Mouse (Mus musculus) left cerebral cortex, adult 8-10 months (tissue): ENCODE data around the gene Tmtc1. TPM values are rescaled to one million over a fixed set of nuclear protein-coding genes. Genes with fewer than 3 reads are reported as not detected.

Experiments
- DNase-seq, 2 experiments: peaks; one replicate each; pipeline ENCODE4 v3.0.0; 2022; ENCODE audit warnings: low spot score in 2 of 2
- total RNA-seq, 4 experiments: library from RNA; stranded (reverse); gene quantifications; 2 replicates each; pipeline ENCODE4 v1.2.4; 2022

The Tmtc1 gene
- total RNA-seq, 4 experiments from 2014 or later, result 58.3 to 69.4 (median 60.4) TPM

DNA sequence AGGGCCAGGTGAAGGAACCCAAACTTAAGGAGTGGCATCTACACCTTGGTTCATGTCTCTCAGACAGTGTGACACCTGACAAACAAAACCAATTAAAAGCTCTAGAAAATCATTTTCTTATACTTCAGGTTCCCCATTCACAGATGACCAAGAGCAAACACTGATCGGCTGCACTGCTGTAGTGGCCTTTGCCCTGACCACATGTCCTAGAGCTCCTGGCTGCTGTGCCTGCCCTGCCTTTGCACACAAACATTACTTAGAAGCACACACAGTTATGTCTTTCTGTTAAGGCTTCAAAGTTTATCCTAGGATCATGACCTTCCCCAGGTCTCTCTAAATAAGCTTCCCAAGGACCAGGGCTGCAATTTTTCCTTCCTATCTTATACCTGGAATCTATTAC lies 199.4 kb downstream of the Tmtc1 start:
- no peak for DNase-seq

DNA sequence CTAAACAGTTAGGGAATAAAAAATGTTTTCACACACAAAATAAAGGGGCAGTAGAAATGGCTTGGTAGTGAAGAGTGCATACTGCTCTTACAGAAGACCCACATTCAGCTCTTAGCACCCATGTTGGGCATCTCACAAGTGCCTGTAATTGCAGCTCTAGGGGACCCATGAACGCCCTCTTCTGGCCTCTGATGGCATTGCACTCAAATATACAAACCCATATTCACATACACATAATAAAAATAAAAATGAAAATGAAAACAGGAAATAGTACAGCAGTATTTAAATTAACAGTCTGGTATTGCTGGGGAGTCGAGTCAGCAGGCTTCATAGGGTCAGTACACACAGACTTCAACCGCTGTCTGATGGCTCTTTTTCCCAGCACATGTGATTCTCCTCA lies 201.9 kb downstream of the Tmtc1 start:
- no peak for DNase-seq

DNA sequence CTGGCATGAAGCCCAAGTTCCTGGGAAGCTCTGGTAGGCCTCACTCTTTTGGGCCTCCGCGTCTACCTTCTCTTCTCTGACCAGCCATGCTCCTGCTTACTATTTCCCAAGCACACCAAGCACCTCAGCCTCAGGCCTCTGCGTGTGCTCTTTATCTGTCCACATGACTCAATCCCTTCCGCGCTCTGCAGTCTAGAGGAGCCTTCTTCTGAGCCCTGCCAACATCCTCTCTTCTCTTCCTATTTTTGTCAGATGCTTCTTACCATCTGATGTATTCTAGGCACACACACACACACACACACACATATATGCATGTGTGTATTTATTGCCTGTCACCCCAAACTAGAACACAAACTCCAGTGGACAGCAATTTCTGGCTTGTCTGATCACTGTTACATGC lies 202.5 kb downstream of the Tmtc1 start:
- DNase-seq, result no peak

DNA sequence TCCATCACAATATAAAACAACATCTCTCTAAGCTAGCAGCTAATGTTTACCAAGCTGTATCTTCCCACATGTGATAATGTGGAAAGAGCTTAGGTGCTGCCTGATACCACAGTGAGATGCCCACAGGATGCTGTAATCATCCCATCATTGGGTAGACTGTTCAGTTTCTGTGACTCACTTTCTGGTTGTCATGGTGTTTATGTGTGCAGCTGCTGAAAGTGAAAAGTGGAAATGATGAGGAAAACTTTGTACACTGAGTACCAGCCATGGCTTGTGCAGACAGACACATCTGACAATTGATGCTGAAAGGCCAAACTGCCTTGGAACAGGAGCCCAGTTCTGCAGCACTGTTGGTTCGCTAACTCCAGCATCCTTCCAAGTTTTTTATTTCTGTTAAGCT lies 204.9 kb downstream of the Tmtc1 start:
- no peak for DNase-seq

DNA sequence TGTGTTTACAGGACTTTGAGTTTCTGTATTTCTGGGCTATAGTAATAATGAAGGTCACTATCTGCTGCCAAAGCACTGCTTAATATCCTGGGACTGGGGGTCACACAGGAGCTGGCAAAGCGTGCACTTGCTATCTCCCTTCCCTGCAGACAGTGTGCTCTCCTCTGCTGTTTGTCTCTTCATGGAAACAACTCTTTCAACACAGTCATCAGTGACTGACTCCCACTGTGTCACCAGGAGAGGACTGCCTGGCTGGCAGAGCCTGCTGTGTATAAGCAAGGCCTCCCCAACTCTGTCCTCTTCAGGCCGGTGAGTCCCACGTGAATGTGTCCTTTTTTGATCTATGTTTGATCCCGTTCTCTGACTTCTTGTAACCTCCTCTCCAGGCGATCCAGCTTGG lies 206.7 kb downstream of the Tmtc1 start:
- no peak for DNase-seq

DNA sequence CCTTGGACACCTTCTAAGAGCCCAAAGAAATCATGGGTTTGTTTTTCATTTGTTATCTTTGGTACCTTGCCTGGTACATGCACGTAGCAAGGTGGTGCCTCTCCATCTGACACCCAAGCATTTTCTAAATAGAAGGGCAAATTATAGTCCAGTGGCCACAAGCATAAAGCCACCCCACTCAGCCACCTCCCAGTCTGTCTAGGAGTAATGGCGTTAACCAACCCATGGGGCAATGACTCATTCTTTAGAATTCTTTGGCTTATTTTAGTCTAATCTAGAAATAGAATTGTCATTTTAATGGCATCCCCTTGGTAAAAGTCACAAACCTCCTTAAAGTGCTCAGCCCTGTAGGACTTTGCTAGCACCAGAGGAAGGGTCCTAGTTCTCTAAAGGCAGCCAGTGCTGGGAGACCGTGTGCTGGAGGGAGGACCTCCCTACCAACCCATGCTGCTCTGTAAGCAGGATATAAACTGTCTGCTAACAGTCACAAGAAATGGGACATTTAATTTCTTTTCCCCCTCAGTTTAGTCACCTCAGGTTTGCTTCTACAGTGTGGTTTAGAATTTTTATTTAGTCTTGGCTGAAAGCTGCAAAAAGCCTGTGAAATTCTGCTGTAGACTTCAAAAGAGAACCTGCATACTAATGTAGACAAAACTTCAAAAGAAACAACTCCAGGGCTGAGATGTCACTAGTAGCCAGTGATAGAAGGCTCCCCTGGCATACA lies 209.9 kb downstream of the Tmtc1 start:
- no peak for DNase-seq

DNA sequence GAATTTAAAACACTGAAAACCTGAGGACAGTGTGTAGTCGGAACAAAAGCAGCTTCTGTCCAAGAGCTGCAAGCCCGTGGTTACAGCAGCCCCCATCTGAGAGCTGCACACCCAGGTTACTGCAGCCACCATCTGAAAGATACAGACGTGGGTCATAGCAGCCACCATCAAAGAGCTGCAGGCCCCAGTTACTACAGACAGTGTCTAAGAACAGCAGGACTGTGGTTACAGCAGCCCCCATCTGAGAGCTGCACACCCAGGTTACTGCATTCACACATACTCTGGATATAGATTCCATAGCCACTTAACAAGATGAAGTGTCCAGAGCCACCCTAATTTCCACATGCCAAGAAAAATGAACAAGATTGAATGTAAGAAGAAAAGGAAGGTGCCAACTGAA lies 216.6 kb downstream of the Tmtc1 start:
- no peak for DNase-seq

DNA sequence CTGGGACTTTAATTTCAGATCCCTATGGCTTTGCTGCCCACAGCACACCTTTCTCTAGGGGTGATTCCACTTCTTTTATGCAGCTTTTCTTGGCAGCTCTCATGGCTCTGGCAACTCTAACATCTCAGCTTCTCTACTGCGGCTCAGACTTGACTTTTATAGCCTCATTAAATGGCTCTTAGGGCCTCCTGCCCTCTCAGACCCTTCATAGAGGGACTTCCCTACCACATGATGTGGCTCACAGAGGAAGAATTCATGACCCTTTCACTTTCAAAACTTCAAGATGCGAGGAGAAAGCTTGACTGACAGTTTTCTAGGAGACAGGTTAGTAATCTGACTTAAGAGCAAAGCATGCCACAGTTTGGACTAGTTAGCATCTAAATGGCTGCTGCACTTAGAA lies 221.5 kb downstream of the Tmtc1 start:
- no peak for DNase-seq

DNA sequence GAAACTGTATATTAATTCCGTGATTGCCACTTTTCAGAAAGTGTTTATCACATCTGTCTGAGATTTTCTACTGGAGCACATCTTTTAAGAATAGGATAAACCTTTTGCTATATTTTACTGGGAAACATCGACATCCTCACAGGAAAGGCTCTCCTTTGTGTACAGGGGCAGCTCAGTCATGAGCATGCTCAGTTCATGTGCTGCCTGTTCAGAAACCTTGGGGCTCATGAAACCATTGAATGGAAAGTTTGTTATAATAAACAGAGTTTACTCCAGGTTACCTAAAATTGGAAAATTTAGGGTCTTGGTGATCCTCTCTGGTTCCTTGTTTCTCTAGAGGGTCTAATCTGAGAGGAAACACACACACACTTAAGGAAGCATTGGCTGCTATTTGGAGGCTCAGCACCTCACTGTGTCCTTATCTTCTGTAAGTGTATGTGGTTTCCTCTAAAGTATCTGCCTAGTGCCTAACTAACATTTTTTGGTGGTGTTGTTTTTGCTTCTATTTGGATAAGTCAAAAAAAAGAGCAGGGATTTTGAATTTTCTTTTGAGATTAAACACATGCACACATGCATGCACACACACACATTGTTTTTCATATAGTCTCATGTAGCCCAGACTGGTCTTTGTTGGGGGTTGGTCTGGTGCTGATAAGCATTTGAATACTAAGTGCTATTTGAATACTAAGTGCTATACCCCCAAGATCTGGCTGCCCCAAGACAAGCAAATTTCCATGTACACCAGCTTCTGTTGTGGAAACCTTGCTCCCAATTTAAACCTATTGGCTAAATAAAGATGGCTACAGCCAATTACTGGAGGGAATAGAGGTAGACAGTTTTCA lies 225.7 kb downstream of the Tmtc1 start:
- no peak for DNase-seq

DNA sequence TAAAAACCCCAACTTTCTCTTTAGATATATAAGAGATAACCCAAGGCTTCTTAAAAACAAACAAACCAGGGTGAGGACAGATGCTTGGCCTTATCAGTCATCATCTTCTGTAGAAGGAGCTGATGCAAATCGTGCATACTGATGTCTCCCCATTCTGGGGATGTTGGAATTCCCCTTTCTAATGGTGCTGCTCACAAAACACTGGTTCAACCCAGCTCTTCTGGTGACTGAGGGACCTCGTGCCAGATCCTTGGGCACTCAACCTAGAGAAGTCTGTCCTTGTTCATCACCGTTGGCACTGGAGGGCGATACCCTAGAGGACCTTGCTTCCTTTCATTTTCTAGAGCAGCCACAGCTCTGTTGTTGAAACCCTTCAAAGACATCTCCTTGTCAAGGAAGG lies 227.4 kb downstream of the Tmtc1 start:
- no peak for DNase-seq

DNA sequence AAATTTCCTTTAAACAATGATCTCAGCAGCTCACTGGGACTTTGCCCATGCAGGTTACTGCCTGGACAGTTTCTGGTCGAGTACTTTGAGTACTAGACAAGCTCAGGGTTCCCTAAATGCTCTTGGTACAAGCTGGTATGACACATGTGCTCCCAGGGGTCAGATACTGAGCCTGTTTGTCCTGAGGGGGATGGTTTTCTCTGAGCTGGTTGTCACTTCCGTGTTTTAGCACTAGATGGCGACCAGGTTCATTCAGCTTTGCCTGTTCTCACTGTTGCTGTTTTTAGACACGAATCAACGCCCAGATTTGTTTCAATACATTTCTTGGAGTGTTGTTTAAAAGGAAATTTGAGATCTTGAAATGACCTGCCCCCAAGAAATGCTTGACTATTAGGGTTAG lies 229.4 kb downstream of the Tmtc1 start:
- DNase-seq, result no peak

DNA sequence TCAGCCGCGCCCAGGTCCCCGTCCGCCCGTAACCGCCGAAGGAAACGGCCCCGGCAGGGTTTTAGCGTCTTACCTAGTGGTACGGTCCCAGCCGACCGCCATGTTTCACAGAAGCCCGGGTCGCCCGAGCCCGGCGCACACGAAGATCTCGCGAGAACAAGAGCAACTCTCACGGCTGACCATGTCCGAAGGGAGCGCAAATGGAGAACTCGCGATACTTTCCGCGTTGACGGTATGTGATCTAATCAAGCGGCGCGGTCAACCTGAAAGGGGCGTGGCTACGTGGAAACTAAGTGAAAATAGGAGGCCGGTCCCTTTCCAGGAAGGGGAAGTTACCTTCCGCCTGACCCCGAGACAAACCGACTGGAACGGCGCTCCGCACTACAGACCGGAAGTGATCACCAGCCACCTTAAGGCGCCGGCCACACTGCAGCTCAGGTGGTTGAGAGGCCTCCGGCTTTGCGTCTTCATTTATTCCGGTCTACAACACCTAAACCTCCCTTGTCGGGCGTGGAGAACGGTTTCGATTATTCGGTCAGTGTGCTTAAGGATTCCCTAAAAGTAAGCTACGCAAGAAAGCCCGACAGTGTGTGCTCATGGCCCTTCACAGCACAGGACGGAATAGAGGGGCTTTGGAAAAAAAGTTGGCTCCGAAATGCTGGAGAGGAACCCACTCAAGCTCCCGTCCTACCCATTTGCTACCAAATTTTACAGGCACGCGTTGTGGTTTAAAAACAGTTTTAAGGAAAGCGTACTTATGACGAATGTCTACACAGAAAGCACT lies 232.1 kb downstream of the Tmtc1 start, which contains the start of gene Ergic2:
TSS of gene Ergic2 (minus strand) at position 478 of the 784 bp plus-strand sequence.
- DNase-seq, result peak; percentile 92 to 98

DNA sequence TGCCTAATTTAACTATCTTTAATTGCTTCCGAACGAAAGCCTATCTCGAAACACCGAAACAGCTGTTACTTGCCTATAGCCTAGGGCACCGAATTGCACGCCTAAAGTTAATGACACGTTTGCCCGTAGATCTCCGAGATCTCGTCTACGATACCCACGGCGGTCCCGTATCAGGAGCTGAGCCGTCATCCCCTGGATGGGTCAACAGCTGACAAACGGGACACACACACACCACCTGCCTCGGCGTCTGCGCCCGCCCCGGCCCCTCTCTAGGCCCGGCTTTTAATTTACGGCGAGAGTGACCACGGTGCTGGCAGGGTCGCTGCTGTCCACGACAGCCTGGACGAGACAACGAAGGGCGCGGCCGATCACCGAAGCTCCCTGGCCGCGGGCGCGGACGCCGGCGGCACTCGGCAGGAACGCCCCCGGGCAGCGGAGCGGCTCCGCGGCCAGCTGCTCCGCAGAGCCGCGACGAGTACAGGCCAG lies 232.8 kb downstream of the Tmtc1 start:
- DNase-seq, result no peak

DNA sequence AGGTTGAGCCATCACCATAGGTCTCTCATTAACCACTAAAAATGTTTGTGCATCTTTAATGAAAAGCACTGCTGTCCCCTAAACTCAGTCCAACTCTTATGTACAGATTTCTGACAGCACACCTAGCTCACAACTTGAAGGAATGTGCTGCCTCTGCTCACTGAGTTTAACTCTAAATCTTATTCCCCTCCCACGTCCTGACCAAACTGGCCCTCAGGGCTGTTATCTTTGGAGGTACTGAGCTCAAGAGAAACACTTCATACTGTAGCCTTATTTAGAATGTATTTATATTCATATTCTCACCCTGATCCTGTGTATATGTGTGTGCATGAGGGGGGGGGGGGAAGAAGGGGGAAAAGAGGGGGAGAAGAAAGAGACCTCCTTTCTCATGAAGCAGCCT lies 236.7 kb downstream of the Tmtc1 start:
- no peak for DNase-seq

DNA sequence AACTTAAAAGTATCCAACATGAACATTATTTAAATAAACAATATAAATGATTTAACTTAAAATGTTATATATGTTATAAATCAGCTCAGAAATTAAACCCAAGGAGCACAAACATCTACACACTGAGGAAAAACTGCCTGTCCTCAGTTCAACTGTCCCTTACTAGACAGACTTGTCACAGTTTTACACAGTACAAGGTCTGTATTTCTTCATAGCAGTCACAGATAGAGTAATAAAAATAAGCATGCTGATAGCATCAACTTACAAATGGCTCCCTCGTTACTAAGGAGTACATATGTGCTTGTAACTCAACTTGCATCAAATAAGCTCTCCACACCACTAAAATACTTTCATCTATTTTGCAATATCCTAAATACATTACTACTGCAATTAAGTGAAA lies 239.1 kb downstream of the Tmtc1 start:
- no peak for DNase-seq

DNA sequence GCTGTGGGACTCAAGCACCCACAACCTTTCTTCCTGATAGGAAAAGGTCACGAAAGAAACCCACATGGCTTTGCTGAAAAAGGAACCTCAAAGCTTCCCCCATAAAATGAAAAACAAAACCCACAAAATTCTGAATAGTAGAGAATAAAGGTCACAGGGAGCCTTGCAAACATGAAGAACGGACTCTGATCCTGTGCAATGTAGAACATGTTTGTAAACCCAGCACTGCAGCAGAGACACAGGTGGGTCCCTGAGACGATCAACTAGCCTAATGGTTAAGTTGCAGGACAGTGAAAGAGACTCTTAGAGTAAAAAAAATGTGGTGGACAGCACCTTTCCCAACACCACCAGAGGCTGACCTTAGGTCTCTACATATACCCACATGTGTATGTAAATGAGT lies 244.5 kb downstream of the Tmtc1 start:
- DNase-seq, result no peak

DNA sequence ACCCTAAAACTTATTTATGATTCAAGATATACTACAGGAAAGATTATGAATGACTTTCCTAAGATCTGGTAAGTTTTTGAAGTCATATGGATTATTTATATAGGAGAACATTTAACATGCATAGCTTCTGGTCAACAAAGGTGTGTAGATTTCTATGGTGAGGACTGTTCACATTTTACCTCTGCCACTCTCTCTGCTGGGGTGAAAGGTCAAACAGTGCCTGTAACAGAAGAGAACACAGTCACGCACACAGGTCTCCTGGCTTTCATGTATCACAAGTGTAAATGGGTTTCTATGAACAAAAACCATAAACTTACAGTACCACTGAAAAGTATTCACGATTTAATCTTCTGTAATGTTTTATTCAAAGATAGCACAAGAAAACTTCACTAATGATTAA lies 245.0 kb downstream of the Tmtc1 start:
- DNase-seq, result no peak

DNA sequence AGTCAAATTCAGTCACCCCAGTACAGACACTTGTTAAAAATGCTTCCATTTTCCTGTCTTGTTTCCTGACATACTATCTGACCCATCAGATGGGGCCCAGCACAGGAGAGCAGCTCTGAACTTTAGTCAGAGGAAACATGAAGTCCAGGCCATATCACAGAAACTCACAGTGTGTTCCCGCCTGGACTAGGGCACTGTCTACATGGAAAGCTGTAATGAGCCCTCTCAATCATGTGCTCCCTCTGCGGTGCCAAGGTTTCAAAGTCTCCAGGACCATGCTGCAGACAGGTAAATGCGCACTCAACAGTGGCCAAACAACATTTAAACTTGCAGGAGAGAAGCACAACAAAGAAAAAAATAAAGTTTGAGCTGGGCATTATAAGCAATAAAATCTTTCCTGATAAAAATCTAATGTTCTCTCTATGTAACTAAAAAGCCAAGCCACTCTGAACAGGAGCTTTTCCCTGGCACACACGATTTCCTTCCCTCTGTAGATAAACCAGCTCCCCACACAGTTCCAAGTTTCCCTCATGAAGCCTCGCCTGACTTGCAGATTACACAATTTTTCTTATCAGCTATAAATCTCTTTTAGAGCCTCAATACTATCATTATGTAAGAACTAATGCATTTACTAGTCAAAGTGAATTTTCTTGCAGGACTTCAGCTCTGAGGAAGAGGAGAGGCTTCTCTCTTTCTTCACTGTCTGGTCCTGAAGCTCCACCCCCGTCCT lies 250.1 kb downstream of the Tmtc1 start:
- no peak for DNase-seq

DNA sequence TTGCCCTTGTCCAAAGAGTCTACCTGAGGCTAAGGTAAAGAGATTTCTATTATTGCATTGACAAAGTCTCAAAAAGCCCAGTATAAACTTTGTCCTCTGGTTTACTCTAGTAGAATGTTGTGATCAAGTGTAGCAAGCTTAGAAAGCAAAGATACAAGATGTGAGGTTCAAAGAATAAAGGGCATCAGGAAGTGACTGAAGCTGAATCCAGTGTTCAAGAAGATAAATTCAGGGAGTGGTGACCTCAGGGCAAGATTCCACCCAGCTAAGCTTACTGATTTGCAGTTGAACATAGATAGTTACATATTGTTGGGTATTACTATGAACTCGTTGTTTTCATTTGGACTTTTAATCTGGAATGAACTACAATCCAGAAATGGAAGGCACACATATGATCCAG lies 258.5 kb downstream of the Tmtc1 start:
- no peak for DNase-seq
